Mouse (Mus musculus) testis, adult 2 months (tissue): ENCODE results near the gene Csn1s2b.
"Not testable (repeated sequence)": the region's sequence is repeated elsewhere in the genome, so short reads cannot be mapped to it uniquely, and the experiment has no call there.

Experiments
- CTCF ChIP-seq: fragments of 200-500 bp; IDR thresholded peaks from 2 replicates; pipeline ENCODE4 v1.5.1; 2012; ENCODE audit warnings: low read depth, mild to moderate bottlenecking, inconsistent platforms, low read length, moderate library complexity; ENCODE audit not compliant: control insufficient read depth, insufficient read depth, insufficient replicate concordance
- POLR2A ChIP-seq: fragments of 200-500 bp; IDR thresholded peaks from 2 replicates; pipeline ENCODE4 v1.6.1; 2012; ENCODE audit warnings: low read depth, mild to moderate bottlenecking, inconsistent platforms, low read length, moderate library complexity; ENCODE audit not compliant: control insufficient read depth

DNA sequence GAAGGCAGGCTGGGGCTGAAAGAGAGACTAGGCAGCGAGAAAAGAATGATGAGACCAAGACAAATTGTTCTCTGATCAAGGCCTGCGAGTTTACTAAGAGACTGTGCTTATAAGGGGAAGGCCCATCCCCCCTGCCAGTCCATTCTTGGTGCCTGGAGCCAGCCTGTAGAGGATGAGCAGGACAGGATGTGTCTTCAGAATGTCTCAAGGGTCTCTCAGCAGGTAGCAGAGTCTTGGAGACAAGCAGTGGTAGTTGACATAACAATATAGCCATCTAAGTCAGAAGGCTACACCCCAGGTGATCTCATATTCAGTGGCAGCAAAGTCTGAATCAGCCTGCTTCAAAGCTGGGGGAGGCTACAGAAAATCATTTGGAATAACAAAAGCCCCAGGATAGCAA lies 35.7 kb upstream of the Csn1s2b start:
- not testable (repeated sequence) for TF ChIP-seq CTCF, POLR2A
